Mouse (Mus musculus) induced T-regulatory cell, adult 2 months (primary cell): ENCODE data around the gene Scyl1.

Source experiments
- DNase-seq: peaks from one replicate; pipeline ENCODE4 v3.0.0-alpha.2; 2012; ENCODE audit warnings: low read depth

Gene Scyl1

DNA sequence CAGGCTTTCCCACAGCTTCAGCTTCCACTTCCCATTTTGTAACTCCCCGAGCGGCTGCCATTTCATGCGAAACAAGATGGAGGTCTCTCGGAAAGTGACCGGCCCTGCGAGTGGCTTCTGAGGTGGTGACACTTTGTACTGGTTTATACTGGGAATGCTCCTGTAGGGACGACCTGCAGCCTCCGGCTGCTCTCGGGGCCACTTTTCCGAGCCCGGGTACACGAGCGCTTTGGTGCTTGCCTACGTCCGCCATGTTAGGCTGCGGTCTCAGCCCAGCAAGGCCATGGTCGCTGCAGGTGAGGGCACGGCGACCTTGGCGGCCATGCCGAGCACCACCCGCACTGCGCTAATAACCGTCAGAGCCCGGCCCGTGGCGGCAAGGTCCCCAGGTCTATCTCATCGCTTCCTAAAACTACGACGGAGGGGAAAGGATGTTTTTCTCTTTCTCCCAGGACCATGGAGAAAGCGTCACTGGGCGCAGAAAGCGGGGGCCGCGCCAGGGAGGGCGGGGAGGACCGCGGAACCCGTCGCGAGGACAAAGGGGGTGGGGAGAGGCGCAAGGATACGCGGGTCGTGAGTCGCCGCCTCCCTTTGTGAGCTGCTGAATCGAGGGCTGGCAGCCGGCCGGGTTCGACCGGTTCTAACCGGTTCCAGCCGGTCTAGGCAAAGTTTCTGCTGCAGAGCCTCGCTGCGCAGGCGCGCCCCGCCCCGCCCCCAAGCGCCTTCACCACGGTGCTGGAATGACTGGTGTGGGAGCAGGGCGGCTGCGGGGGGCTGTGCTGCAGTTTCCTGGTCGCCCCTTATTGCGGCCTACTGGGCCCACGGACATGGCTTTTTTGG is 32.0 kb upstream of the Scyl1 start:
- DNase-seq, result peak; percentile 99

DNA sequence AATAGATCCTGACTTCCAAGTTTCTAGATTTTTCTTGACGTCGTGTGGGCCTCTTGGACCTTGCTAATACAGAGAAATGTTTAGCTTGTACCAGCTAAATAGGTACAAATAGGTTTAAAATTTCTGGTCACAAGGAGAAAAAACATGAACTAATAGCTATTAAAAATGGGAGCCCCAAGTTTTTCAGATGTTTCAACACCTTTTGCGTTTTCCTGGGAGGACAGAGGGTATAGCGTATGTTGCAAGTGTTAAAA is 31.5 kb upstream of the Scyl1 start:
- DNase-seq, result no peak

DNA sequence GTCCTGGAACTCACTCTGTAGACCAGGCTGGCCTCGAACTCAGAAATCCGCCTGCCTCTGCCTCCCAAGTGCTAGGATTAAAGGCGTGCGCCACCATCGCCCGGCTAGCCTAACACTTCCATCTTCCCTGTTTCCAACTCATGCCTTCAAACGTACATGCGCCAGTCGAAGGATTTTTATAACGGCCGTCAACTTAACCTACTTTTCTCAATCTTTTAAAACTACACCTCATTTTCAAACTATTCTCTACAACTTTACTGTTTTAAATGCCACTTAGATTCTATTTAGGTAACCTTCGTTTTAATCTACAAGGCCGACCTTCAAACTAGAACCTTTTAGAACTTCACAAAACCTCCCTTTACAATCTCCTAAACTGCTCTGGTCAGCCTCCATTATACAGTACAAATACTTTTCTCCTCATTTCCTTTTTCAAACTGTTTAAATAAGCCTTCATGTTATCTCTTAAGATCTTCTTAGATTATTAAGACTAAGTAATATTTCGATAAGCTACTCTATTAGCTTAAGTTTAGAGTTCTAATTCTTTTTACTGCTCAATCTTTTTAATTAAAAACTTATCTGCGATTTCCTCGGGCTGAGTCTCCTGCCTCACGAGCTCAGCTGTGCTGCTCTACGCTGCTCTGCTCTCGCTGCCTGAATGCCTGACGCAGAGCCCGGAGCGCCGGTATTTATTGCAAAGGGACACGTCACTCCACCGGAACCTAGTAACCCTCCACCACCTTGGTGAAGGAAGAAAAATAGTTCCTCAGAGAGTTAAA is 31.0 kb upstream of the Scyl1 start:
- DNase-seq, result peak; percentile 99

DNA sequence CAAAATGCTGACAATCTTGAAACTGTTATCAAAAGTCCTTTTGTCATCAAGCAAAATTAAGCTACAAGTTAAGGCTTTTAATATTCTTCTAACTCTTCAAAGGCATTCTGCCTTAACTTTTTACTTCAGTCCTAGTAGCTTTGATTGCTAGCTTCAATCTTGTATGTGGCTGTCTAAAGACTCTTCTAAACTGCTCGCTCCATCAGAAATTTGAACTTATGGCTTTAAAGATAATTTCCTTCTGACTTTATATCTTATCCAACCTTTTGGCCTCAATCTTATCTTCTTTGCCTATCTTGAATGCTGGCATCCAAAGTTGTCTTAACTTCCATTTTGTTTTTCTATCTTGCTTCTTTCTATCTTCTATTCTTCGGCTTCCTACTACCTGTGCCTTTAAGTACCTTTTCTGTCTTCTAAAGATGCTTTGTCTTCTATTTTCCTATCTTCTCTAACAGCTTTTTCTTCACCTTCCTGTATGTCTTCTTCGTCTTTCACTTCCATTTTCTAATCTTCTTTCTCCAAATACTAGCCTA is 30.3 kb upstream of the Scyl1 start:
- no peak for DNase-seq

- DNase-seq, result peak; percentile 73
Measured at GRCm38 (mm10) chr19:5800632-5801431, 29.6 kb upstream of the Scyl1 start.

DNA sequence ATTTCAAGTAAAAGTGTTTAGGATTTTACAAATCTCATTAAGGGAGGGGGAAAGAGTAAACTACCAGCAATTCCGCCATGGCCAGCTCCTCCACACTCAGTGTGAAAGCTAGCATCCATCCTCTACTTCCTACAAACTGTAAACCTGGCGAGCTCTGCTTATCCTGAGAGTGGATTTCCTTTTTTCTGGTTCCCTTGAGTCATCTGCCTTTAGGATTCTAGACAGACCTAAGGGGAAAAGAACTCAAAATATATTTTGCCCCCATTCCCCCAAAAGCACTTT is 29.1 kb upstream of the Scyl1 start:
- DNase-seq, result no peak

DNA sequence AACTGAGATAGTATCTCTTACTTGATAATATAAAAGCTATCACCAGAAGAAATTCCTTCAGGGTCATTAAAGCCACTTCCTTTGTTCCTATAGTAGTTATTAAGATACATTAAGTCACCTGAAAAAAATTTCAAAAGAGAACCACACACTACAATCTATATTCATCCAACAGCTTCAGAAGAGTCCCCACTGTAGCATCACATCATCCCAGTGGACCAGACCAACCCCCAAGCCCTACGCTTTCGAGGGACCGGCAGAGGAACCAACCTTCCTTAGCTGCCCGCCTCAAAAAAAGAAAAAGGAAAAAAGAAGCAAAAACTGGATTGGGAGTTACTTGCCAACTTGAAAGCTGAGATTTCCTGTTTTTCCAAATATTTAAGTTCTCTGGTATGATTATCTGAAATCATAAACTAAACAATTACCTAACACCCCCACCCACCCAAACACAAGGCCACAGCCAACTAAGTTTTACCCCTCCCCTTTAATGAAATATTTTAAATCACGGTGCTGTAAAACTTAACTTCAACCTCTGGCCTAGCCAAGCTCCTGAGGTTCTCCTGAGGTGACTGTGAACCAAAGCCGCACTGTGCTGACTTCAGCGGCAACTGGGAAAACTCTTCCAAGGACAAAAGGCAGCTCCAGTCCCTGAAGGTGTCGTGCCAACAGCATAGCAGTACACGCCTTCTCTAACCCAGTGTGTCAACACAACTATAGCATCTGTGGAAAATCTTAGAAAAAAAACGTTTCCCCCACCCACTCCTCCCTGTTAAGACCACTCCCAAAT is 28.5 kb upstream of the Scyl1 start:
- DNase-seq, result peak; percentile 55

DNA sequence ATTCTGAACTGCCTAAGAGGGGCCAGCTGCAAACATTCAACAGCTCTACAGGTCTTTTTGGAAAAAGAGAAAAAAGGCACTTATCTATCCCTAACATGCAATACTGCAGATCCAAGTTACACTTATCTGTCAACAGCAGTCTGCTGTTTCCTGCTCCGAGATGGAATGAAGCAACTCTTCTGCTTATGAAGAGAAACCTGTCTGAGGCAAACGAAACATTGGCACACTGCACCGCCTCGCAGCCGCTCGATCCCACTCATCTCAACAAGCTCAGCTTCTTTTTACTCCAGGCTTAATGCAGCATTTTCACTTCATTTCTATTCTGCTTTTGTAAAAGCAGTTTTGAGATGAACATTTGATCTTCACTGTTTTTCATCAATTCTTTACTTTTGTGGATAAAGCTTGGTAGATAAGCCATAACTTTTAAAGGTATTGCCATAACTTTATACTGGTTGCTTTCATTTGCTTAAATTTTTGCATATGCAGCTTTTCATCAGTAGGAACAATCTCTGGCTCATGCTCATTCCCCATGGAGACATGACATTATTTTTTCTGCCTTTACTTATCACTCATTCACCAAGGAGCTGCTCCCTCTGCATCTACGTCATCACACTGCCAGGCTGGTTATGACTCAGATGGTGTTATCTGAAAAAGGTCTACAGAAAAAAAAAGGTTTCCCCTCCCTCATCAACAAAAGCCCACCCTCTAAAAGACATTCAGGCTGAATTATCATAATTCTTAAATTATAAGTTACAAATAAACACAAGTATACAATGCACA is 27.7 kb upstream of the Scyl1 start:
- peak; percentile 81 for DNase-seq

GRCm38 (mm10) chr19:5797381-5798111 is 26.3 kb upstream of the Scyl1 start:
- peak; percentile 67 for DNase-seq

- DNase-seq, result peak; percentile 38
Measured at GRCm38 (mm10) chr19:5796573-5797111, 25.4 kb upstream of the Scyl1 start.

GRCm38 (mm10) chr19:5795668-5796572 is 24.7 kb upstream of the Scyl1 start:
- peak; percentile 43 for DNase-seq

GRCm38 (mm10) chr19:5794771-5795576 is 23.8 kb upstream of the Scyl1 start:
- DNase-seq, result peak; percentile 61

DNA sequence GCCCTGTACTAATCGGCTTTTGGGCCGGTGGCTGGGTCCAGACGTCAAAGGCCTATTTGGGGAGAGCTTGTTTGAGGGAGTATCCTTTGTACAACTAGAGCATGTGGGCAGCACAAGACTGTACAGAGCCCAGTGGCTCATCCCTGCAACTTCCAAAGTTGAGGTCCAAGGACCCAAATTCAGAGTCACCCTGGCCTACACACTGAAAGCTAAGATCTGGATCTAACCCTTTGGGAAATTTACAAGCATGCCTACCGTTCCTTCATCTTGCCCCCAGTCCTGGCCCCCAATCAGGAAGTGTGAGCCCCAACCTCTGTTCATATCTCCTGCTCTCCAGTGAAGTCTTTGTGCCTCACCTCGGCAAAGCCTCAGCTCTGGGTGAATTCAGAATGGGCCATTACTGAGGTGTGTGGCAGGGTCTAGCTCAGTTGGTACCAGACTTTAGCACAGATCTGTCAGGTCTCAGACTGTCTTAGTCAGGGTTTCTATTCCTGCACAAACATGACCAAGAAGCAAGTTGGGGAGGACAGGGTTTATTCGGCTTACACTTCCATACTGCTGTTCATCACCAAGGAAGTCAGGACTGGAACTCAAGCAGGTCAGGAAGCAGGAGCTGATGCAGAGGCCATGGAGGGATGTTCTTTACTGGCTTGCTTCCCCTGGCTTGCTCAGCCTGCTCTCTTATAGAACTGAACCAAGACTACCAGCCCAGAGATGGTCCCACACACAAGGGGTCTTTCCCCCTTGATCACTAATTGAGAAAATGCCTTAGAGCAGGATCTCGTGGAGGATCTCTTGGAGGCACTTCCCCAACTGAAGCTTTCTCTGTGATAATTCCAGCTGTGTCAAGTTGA is 22.9 kb upstream of the Scyl1 start:
- DNase-seq, result peak; percentile 61

GRCm38 (mm10) chr19:5793116-5793515 is 21.9 kb upstream of the Scyl1 start:
- DNase-seq, result peak; percentile 91

DNA sequence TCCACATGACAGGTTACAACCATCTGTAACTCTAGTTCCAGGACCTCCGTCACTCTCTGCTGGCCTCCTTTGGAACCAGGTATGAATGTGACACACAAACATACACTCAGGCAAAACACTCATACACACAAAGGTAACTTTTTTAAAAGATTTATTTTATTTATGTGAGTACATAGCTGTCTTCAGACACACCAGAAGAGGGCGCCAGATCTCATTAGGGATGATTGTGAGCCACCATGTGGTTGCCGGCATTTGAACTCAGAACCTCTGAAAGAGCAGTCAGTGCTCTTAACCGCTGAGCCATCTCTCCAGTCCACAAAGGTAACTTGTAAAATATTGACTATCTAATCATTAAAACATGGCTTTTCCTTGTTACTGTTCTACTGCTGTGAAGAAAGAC is 20.1 kb upstream of the Scyl1 start:
- peak; percentile 32 for DNase-seq

DNA sequence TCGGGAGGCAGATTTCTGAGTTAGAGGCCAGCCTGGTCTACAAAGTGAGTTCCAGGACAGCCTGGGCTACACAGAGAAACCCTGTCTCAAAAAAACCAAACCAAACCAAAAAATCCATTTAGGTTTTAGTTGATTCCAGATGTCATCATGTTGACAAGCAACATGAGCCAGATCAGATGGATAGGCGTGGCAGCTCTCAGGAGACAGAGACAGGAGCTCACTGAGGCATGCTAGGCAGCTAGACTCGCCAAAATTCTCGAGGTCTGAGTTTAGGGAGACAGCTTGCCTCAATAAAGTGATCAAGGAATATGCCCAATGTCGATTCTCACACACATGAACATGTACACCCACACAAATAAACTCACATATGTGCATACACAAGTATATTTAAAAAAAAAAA is 17.8 kb upstream of the Scyl1 start:
- no peak for DNase-seq

DNA sequence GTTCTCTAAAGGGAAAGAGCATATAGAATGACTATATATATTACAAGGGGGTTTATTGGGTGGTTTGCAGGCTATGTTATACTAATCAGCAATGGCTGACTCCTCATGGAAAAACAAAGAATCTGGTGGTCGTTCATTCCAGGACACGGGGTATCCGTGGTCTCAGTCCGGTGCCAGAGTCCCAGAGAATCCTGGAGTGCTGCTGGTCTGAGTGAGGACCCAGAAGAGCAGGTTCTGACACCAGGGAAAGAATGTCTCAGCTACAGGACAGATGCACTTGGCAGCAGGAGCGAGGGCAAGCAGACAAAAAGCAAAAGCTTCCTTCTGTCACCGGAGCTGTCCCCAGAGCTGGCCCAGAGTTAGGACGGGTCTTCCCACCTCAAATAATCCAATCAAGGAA is 17.4 kb upstream of the Scyl1 start:
- DNase-seq, result no peak
